Mouse (Mus musculus): Measurements from ENCODE around the gene Uaca. TPM values are rescaled to one million over a fixed set of nuclear protein-coding genes. Genes with fewer than 3 reads are reported as not detected.

Gene Uaca
- 1 to 10 TPM; 6.3 to 9.2 (median 7.9) TPM for total RNA-seq (2022)

DNA sequence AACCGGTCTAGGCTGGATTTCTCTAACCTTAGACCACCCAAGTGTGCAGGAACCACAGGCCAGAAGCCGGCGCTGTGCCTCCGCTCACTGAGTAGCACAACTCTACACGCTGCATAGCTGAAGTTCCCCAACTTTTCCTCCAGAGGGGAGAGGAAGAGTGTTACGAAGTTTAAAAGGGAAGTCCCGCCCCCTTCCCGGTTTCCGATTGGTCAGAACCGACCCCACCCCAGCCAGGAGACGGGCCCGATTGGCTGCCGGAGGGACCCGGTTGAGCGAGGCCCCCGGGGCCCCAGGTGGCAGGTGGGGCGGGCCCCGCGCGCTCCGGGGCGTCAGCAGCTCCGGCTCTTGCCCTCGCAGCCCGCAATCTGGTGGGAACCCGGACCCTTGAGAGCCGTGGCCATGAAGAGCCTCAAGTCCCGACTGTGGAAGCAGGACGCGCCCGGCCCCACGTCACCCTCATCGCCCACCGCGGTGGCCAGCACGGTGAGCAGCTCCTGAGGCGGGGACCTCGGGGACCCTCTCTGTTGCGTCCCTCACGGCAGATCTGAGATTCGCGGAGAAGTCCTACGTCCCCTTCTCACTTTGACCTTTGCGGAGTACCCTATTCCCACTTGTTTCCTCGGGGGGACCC, at the start of gene Uaca:
TSS of gene Uaca (plus strand) at position 333 of the 631 bp plus-strand sequence.
- peak; percentile 54 to 71 for DNase-seq (ENCODE audit: low spot score in 2 of 2)

DNA sequence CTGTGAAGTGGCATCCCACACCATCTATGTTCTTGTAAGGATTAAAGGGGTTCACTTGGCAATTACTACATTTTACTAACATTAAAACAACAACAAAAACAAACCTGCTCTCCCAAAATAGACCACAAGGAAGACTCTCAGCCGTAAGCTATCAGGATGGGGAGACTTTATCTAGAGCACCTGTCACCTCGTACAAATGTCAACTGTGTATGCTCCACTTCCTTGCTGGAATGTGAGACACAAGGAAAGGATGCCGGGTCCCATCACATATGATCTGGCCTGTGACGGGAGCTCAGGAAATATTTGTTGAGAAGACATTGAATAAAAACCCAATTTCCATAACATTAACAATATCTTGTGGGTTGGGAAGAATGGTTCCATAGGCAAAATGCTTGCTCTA, 49.4 kb upstream of the Uaca start:
- DNase-seq (ENCODE audit: low spot score in 2 of 2), result no peak

DNA sequence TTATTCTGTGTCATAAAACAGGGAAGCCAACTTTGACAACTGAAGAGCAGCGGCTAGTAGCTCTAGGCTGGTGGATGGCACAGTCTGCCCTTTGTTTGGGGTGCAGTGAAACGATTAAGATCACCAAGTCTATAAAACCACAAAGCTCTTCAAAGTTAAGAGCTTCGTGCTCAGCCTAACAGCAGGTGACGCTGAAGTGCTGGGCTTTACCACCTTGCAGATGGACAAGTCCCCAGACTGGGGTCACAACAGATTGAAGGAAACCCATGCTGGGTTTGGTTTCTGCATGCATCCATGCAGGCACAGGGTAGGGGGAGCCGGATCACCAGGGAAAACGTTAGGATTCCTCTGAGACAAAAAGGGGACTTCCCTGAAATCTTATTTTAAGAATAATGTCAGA, 47.8 kb upstream of the Uaca start:
- no peak for DNase-seq (ENCODE audit: low spot score in 2 of 2)

DNA sequence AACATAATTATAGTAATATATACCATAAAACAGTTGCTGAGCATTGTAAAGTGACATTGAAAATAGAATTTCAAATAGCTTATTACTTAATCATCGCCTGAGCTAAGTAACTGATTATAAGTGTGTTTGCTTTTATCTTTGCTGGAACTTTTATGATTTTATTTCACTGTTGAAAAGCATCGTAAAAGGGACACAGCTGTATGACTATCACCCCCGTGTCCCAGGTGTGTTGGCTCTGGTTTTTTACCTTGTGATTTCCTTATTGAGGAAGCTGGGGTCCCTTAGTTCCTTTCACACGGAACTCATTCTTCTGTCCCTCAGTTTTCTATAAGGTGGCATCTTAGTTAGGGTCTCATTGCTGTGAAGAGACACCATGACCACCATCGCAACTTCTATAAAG, 46.7 kb upstream of the Uaca start:
- no peak for DNase-seq (ENCODE audit: low spot score in 2 of 2)

DNA sequence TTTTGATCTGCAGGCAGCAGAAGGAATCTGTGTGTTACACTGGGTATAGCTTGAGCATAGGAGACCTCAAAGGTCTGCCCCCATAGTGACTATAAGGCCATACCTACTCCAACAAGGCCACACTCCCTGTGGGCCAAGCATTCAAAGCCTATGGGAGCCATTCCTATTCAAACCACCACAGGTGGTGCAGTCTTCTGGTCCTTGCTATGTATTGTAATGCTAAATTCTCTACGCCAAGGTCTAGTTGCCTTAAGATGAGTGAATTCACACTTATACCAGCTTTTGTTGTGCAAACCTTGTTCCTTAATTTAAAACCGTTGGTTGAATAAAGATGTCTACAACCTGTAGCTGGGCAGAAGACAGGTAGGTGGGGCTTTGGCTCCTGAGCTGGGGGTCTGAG, 46.2 kb upstream of the Uaca start:
- no peak for DNase-seq (ENCODE audit: low spot score in 2 of 2)

DNA sequence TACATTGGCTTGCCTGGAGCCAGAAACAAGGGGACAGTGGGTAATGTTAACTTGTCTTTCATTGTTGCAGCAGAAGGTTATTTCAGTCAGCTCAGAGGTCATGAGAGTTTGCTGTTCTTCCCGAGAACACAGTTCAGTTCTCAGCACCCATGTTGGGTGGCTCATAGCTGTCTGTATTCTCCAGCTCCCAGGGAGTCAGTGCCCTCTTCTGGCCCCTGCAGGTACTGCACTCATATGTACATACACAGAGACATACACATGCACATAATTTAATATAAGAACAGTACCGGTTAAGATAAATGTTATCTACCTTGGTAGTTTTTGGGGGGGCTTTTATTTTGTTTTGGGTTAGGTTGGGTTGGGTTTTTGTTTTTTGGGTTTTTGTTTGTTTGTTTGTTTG, 45.2 kb upstream of the Uaca start:
- no peak for DNase-seq (ENCODE audit: low spot score in 2 of 2)

DNA sequence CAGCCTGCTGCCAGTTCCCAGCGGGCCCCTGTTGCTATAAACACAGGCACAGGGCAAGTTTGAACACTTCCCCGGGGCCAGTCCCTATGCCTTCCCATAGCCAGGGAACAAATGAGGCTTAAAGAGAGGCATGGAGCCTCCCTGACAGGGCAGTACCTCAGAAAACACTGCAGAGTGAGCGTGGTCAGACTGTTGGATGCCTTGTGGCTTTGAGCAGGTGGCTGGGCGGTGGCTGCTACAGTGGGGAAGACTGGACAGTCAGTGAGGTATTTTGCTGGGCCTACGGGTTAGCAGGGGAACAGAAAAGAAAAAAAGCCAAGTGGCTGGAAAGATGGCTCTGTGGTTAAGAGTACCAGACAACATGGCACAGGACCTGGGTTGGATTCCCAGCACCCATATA, 43.2 kb upstream of the Uaca start:
- no peak for DNase-seq (ENCODE audit: low spot score in 2 of 2)

DNA sequence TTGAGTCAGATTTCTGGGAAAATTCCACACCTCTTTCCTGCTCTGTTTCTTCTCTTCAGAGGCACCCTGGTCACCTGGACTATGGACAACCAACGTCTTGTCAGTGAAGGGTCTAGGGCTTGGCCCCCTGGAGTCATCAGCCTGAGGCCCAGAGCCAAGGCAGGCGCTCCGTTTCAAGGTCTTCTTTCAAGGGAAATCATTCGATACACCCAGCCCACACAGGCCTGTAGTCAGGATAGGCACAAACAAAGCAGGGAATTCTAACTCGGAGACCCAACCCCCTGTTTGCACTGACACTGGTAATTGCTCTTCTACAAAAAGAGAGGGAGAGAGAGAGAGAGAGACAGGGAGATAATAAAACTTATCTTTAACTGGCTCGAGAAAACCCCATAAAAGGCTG, 42.4 kb upstream of the Uaca start:
- no peak for DNase-seq (ENCODE audit: low spot score in 2 of 2)

DNA sequence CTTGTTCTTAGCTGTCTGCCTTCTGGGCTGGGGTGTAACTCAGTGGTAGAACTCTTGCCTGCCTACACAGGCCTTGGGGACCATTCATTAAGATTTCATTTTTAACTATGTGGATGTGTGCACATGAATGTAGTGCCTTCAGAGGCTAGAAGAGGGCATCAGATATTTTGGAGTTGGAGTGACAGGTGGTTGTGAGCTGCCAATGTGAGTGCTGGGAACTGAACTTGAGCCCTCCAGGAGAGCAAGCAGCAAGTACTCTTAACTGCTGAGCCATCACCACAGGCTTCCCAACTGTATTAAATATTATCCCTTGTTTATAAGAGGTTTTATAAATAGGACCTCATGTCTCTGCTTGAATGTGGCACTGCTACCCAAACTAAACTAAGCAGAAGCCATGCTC, 41.7 kb upstream of the Uaca start:
- DNase-seq (ENCODE audit: low spot score in 2 of 2), result no peak

DNA sequence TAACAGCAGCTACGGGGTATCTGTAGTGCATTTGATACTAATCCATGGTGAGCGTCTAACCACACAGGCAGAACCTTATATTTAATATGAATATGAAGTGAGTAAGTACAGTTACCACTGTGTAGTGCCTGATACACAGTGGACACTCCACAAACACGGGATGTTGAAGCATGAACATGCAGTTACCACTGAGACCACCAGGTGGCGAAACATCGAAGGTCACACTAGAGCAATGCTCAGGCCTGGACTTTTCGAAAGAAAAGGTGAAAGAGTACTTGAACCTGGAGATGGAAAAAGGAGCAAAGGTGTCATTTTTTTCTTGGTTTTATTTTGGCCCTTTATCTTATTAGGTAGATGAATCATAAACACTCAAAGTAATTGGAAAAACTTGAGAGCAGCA, 38.1 kb upstream of the Uaca start:
- DNase-seq (ENCODE audit: low spot score in 2 of 2), result peak in 1 of 2 experiments; percentile 53

DNA sequence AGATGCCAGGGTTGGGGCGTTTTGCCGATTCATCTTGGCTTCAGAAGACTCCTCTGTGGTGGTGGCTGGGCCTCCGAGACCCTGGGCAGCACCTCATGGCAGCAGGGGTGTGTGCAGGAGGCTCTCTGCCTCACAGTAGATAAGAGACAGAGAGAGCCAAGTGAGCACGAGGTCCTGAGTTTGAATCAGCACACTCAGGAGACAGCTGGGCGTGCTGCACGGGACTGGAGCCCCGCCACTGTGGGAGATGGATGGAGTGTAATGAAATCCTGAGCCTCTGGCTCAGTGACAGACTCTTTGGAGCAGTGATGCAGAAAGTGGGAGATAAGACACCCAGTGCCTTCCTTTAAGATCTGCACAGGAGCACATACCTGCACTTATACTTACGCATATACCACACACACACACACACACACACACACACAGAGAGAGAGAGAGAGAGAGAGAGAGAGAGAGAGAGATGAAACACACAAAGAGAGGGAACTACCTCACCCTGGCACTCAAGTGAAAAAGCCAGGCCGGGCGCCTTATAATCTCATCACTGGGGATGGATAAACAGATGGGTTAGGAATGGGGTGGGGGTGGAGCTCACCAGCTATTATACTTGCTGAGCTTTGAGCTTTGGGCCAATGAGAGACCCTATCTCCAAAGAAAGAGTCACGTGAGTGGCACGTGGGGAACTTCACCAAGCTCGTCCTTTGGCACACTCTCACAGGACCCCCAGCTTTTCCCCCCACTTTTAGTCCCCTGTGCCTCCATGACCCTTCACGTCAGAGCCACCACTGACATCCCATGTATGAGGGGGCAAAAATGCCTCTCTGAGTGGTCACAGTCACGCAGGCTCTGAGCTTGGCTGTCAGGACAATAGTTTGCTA, 37.2 kb upstream of the Uaca start:
- no peak for DNase-seq (ENCODE audit: low spot score in 2 of 2)

DNA sequence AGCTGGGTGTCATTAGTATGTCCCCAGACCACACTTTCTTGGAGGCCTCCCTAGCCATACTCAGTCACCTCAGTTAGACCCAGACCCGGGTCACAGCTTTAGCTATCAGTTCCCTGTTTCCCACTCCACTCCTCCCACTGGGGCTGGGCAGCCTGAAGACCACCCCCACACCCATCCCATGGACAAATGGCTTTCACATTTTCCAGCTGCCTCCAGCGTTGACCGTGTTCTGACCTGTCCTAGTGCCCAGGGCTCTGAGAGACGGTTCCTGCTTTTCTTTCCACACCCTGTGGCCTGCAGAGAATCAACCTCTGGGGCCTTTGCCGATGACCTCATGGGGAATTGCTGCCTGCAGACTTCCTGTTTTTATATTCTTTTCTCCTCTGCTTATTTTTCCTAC, 36.5 kb upstream of the Uaca start:
- no peak for DNase-seq (ENCODE audit: low spot score in 2 of 2)

DNA sequence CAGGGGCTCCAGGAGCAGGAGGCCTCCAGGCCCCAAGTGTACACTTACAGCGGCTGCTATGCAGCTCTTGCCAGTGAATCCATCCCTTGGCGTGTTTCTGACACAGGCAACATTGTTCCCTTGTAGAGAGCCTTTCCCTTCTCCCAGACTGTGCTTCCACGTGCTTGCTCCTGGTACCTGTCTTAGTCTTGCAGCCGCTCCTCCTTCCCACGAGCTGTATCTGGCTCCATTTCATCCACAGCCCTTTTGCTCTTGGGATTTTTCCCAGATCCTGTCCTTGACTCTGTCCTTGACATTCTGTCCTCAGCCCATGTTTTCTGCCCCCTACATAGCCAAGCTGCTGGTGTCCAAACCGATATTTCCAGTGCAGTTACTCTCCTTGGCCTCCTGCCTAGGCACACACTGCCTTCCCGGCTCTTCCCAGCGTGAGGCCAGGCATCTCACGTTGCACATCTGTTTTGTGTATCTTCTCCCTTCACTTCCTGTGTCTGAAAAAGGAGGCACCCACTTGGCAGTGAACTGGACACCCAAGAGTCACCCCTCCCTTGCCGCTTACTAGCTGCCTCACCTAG, 34.8 kb upstream of the Uaca start:
- DNase-seq (ENCODE audit: low spot score in 2 of 2), result no peak

DNA sequence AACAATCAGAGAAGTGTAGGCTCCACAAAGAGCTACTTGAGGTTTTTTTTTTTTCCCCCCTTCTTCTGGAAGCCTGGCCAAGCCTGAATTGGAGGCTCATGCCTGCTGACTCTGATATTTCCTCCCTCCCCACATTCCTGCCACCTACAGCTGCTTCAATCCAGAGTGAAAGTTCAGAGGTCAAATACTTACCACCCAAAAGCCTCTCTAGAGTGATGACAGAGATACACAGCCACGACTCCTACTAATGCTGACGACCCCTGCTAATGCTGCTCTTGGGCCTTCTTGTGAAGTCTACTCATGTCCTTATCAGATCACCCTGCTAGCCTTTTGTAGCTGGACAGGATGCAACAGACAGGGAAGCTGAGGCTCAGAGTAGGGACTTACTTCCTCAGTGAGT, 29.2 kb upstream of the Uaca start:
- no peak for DNase-seq (ENCODE audit: low spot score in 2 of 2)

DNA sequence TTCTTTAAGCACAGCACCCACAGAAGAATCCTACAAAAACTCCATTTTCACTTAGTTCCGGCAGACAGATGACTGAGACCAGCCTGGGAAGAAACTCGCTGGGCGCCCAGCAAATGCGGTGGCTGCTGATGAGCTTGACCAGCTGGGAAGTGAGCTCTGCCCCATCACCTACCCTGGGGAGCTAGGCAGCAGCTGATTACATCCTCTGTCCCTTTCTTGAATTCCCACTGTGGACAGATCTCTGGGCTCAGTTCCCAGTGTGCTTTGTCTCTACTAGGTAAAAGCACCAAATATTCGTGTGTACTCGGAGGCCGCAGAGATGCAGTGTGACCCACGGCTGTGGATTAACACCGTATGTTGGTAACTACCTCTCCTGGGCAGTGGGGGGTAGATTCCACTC, 25.9 kb upstream of the Uaca start:
- DNase-seq (ENCODE audit: low spot score in 2 of 2), result no peak

DNA sequence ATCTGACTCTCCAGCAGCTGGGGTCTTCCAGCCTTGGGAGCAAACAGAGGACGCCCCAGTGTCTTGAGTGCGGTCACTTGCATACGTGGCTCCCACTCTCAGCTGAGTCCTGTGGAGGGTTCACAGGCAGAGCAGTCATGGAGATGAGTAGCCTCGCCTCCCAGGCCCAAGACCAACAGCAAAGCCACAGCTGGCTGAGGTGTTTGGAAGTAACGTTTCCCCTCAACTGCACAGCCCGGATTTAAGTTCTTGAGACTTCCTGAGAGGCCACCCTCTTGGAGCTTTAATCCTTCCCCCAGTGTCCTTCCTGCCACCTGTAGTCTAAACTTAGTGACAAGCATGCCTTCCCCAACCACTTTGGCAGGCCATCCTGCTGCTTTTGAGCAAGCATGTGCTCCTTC, 24.6 kb upstream of the Uaca start:
- no peak for DNase-seq (ENCODE audit: low spot score in 2 of 2)

DNA sequence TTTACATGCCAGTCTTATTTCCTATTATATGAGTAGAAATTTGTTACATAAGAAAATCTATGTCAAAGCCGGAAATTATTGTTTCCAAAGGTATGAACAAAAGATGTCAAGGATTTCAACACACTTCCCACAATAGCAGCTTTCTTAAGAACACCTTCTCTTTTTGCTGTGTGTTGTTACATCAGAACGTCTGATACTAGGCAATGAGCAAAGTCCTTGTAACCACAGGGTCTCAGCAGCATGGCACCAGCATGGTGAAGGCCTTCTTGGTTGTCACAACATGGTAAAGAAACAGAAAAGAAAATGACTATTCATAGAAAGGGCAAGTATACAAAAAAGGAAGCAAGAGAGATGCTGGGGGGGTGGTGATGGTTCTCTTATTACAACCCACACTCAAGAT, 20.6 kb upstream of the Uaca start:
- DNase-seq (ENCODE audit: low spot score in 2 of 2), result no peak

DNA sequence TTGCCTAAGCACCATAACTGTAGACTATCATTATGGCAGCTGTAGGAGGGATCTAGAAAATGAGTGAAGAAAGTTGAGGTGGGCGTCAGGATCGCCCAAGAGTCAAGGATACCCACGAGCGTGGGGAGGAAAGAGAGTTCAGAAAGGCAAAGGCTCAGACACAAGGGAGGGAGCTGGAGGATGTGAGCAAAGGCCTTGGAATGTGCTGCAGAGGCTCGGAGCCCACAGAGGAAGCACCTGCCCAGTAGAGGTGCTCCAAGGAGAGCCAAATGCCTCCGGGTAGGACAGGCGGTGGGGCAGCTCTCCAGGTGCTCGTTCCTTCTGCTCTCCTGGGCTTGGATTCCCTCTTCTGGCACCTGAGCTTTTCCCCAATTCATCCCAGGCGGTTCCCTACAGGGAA, 17.4 kb upstream of the Uaca start:
- no peak for DNase-seq (ENCODE audit: low spot score in 2 of 2)

DNA sequence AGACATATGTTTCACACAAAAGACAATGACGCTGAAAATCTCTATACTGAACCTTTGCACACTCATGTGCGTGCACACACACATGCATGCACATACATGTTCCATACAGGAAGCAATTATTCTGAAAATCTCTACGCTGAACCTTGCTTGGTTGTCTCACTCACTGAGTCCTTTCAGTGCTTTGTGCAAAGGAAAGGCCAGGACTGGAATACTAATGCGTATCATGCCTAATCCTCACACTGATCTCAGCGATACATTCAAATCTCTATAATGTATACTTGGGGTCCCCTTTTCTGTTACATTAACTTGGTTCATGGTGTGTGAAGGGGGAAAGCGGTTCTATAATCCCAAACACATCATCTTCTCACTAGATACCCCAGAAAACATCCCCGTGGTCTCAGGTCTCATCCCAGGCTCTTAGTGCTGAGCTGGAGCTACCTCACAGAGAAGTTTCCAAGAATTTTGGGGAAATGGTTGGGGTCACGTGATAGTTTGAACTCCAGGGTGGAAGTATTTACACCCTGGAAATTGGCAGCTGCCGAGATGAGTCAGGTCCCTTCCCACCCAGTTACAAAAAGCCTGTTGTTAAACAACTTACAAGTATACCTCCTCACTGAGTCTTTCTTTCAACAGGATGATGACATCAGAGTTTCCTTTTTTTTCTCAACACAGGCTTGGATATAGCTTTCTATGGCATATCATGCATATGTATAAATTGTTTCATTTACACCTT, 12.1 kb upstream of the Uaca start:
- DNase-seq (ENCODE audit: low spot score in 2 of 2), result no peak

DNA sequence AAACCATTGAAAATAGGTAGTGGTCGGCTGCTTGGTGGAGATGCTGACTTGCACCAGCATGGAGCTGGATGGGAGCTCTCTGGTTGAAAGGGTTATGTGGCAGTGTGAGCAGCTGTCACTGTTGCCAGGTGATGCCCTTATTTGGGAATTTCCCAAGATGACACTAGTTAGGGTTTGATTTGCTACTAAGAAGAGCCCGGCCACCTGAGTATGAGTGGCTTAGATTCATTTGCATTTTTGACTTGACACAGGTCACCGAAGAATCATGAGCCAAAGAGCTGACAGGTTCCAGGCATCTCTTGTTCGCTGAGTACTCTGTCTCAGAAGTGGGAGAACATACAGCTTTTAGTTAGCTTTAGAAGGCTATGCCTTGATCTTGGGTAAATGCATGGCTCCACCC, 9.3 kb upstream of the Uaca start:
- DNase-seq (ENCODE audit: low spot score in 2 of 2), result no peak

DNA sequence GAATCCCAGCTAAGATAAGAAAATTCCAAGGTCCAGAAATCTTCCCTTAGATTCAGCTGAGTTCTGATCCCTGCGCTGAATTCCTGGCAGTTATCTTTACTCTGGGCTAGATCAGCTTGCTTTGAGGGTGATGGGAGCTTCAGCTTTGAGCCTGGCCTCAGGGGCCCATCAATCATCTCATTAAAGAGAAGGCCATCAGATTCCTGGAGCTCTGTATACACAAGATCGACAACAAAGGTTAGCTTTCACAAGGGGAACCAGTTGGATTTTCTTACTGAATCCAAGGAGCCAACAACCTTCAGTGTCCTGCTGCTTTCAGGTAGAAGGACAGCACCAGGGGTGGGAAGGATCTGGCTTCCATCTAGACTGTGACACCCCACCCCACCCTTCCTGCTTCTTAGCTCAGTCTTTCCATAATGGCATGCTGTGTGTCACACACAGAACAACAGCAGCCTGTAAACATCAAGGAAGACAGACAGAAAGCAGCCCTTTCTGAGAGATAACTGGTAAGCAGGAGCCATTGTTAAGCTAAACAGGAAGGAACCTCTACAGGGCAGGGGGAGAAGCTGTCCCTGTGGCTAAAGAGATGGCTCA, 6.7 kb upstream of the Uaca start:
- no peak for DNase-seq (ENCODE audit: low spot score in 2 of 2)

DNA sequence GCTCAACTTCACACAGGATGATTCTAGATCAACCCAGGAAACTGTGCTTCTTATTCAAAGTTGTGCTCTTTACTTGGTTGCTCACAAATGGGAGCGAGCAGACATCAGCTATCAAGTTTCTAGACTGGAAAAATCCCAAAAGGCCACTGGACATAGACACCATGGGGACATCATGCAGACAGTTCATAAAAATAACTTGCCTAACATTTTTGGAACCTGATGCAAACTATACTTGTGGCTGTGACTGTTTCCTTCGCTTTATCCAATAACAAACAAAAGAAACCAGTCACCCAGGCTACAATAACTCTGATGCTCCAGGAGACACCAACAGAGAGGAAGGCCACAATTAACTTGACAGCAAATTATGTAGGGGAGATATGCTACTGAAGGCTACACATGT, 4.1 kb upstream of the Uaca start:
- no peak for DNase-seq (ENCODE audit: low spot score in 2 of 2)

All from layer of hippocampus, adult 8-10 months (tissue).